Mouse (Mus musculus) heart, adult 2 months (tissue): ENCODE measurements around the gene Smg6.
A peak's percentile ranks its signal among the peaks of the same experiment; 100 is the strongest.

Experiments used
- CTCF ChIP-seq: fragments of 200-600 bp; IDR thresholded peaks from 2 replicates; pipeline ENCODE4 v1.8.1; 2022; ENCODE audit warnings: antibody characterized with exemption, mild to moderate bottlenecking, moderate library complexity
- EP300 ChIP-seq: fragments of 200-500 bp; IDR thresholded peaks from 2 replicates; pipeline ENCODE4 v1.6.1; 2011; ENCODE audit warnings: low read depth, low read length, control low read depth; ENCODE audit not compliant: insufficient read depth
- POLR2A ChIP-seq: fragments of 200-500 bp; IDR thresholded peaks from 2 replicates; pipeline ENCODE4 v1.6.1; 2011; ENCODE audit warnings: mild to moderate bottlenecking, low read depth, low read length, control low read depth; ENCODE audit not compliant: insufficient read depth

- peak; percentile 44 for TF ChIP-seq CTCF
- TF ChIP-seq EP300 = peak; percentile 56; the same call in 1 of the 2 replicates
- TF ChIP-seq POLR2A = no peak
Observed at GRCm38 (mm10) chr11:75051712-75052550, 126.3 kb downstream of the Smg6 start.
